Mouse (Mus musculus): ENCODE data around the gene Crocc2. TPM values are rescaled to one million over a fixed set of nuclear protein-coding genes. Genes with fewer than 3 reads are reported as not detected.

Crocc2 gene
- polyA plus RNA-seq, 1 experiment from 2014 or later, result 0.11 TPM

GRCm38 (mm10) chr1:93165447-93165846 is 3.1 kb upstream of the Crocc2 start:
- ATAC-seq (ENCODE audit: insufficient number of reproducible peaks, low FRiP score), result no peak
- H3K9me3 ChIP-seq (replicated peaks), result no peaks in the 10 kb centered on the region
- H3K9ac ChIP-seq, result no peak overlapping the region
- H3K4me2 ChIP-seq, result no peak overlapping the region
- peaks cover 23% of the 10 kb centered on the region for H3K4me1 ChIP-seq (replicated peaks)
- H3K36me3 ChIP-seq, result no peaks in the 10 kb centered on the region
- H3K27me3 ChIP-seq (replicated peaks), result peaks cover 80% of the 10 kb centered on the region
- no peak overlapping the region for H3K27ac ChIP-seq (ENCODE audit: poor library complexity, severe bottlenecking)
- no peak overlapping the region for H3K4me3 ChIP-seq
- 57% methylated on average over 9 of the region's 9 CpGs for WGBS

DNA sequence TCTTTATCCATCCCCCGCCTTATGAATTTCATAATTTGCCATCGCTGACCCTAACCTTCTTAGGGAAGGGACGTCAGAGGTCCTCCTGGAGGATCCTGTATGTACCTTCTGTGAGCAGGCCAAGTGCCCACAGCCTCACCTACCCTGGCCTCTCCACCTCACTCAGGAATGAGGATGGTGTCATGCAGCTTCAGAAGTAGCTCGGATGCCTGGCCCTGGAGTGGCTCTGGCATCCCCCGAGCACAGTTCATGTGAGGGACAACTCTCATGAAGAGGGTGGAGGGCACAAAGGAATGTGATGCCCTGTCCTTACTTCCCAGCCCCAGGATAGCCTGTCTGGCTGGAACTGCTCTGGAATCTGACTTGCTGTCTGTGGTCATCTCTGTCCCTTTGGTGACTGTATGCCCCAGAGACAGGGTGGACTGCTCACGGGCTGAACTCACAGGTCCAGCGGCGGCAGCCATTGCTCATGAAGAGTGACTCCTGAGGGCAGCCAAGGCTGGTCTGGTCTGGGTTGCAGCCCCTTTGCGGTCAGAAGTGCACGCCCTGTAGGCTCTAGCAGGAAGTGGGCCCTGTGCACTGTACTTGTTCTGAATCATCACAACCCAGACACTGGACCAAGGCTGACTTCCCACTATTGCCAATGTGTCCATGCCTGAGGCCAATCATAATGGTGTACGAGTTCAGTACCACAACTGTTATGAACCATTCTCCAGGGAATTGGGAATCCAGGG is 2.0 kb upstream of the Crocc2 start:
- 79% methylated on average over 11 of the region's 11 CpGs for WGBS
- H3K4me2 ChIP-seq, result no peak overlapping the region

DNA sequence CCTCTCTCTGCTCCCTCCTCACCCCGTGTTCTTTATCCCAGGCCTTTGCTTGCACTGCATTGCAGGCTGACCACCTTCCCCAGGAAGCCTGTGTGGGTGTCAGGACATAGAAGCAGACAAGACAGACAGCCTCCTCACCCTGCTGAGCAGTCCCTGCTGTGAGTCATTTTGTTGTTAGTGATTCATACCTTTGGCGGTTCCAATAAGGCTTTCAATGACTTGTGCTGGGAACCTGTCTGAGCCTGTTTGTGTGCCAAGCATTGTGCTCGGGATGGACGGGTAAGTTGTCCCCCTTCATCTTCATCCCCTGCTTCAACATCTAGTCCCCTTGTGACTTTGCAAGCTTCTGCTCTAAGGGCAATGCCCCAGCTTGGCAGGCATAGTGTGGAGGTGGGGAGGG is 5.1 kb downstream of the Crocc2 start:
- peaks cover 81% of the 10 kb centered on the region for H3K27me3 ChIP-seq (replicated peaks)

More for the DNA sequence above, 2.0 kb upstream of the Crocc2 start:
- no peak overlapping the region for H3K4me3 ChIP-seq
- H3K27ac ChIP-seq (ENCODE audit: poor library complexity, severe bottlenecking), result no peak overlapping the region
- no peak for ATAC-seq (ENCODE audit: insufficient number of reproducible peaks, low FRiP score)
- H3K27me3 ChIP-seq (replicated peaks), result peaks cover 80% of the 10 kb centered on the region
- H3K36me3 ChIP-seq, result no peaks in the 10 kb centered on the region
- H3K9me3 ChIP-seq (replicated peaks), result no peaks in the 10 kb centered on the region
- no peak overlapping the region for H3K9ac ChIP-seq
- peaks cover 21% of the 10 kb centered on the region for H3K4me1 ChIP-seq (replicated peaks)

DNA sequence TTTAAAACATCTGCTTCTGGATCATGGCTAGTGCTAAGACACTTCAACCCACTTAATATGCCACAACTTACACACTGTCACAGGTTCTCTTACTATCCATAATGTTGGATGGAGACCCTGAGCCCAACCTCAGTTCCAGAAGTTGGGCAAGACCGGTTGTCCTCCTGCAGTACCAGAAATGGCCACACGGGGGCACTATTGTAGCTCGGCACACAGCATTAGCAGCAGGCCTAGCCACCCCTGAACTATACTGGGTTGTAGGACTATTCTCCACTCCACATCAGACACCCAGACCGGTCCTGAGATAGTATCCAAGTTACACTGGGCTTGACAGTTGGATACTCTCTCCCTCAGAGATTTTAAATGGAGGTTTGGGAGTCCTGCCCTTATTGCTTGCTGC is 5.9 kb downstream of the Crocc2 start:
- H3K27me3 ChIP-seq (replicated peaks), result peaks cover 77% of the 10 kb centered on the region
- H3K9me3 ChIP-seq (replicated peaks), result no peaks in the 10 kb centered on the region
- H3K4me3 ChIP-seq, result no peak overlapping the region
- peaks cover 24% of the 10 kb centered on the region for H3K4me1 ChIP-seq (replicated peaks)
- no peaks in the 10 kb centered on the region for H3K36me3 ChIP-seq
- WGBS, result 2% methylated on average over 4 of the region's 4 CpGs
- no peak overlapping the region for H3K27ac ChIP-seq (ENCODE audit: poor library complexity, severe bottlenecking)
- ATAC-seq (ENCODE audit: insufficient number of reproducible peaks, low FRiP score), result peak; percentile 51; the same call in 1 of the 2 replicates
- no peak overlapping the region for H3K9ac ChIP-seq
- H3K4me2 ChIP-seq, result no peak overlapping the region

More for the DNA sequence above, 5.1 kb downstream of the Crocc2 start:
- Histone ChIP-seq H3K4me3 (no peak overlapping the region), H3K27ac (ENCODE audit: poor library complexity, severe bottlenecking) (no peak overlapping the region), H3K4me1 (replicated peaks) (peaks cover 26% of the 10 kb centered on the region), H3K36me3 (no peaks in the 10 kb centered on the region), H3K9ac (no peak overlapping the region), H3K9me3 (replicated peaks) (no peaks in the 10 kb centered on the region), H3K4me2 (no peak overlapping the region)
- ATAC-seq (ENCODE audit: insufficient number of reproducible peaks, low FRiP score), result no peak
- WGBS, result 57% methylated on average over 4 of the region's 4 CpGs

DNA sequence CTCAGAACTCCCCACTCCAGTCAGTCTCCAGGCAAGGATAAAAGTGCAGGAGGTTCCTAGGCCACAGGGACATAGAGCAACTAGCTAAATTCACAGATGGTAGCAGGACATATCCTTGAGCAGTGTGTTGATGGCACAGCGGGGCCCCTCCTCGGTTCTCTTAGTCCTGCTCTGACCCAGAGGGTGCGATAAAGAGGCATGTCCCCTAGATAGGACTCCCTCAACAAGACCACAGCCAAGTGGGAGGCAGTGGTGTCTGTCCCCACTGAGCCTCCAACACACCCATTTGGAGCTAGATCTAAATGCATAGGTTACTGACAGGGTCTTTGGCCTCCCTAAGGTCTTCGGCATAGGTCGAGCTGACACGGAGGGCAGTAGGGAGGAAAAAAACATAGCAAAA is 7.3 kb downstream of the Crocc2 start:
- H3K27me3 ChIP-seq (replicated peaks), result peaks cover 67% of the 10 kb centered on the region
- H3K4me1 ChIP-seq (replicated peaks), result peaks cover 28% of the 10 kb centered on the region
- ATAC-seq (ENCODE audit: insufficient number of reproducible peaks, low FRiP score), result no peak
- no peaks in the 10 kb centered on the region for H3K36me3 ChIP-seq
- H3K27ac ChIP-seq (ENCODE audit: poor library complexity, severe bottlenecking), result peak overlapping the region; percentile 28; the same call in 1 of the 2 replicates
- H3K4me2 ChIP-seq, result peak overlapping the region; percentile 81
- 6% methylated on average over 6 of the region's 6 CpGs for WGBS
- peak overlapping the region; percentile 48; the same call in 1 of the 2 replicates for H3K4me3 ChIP-seq
- no peaks in the 10 kb centered on the region for H3K9me3 ChIP-seq (replicated peaks)
- H3K9ac ChIP-seq, result no peak overlapping the region

- Histone ChIP-seq H3K4me3 (peak overlapping the region; percentile 48), H3K4me2 (peak overlapping the region; percentile 81), H3K4me1 (replicated peaks) (peaks cover 29% of the 10 kb centered on the region), H3K27ac (ENCODE audit: poor library complexity, severe bottlenecking) (peak overlapping the region; percentile 65), H3K9ac (peak overlapping the region; percentile 69; the same call in 1 of the 2 replicates), H3K9me3 (replicated peaks) (no peaks in the 10 kb centered on the region), H3K27me3 (replicated peaks) (peaks cover 69% of the 10 kb centered on the region), H3K36me3 (no peaks in the 10 kb centered on the region)
- ATAC-seq (ENCODE audit: insufficient number of reproducible peaks, low FRiP score), result peak; percentile 60
- WGBS, result 4% methylated on average over 43 of the region's 44 CpGs
Observed at GRCm38 (mm10) chr1:93176525-93177332, 8.2 kb downstream of the Crocc2 start.

GRCm38 (mm10) chr1:93182281-93182680 is 13.8 kb downstream of the Crocc2 start:
- 86% methylated on average over 7 of the region's 7 CpGs for WGBS
- Histone ChIP-seq H3K27ac (ENCODE audit: poor library complexity, severe bottlenecking) (no peak overlapping the region), H3K9ac (no peak overlapping the region), H3K4me2 (no peak overlapping the region), H3K4me3 (no peak overlapping the region), H3K36me3 (no peaks in the 10 kb centered on the region), H3K4me1 (replicated peaks) (peaks cover 11% of the 10 kb centered on the region; the same call in 1 of the 2 replicates), H3K27me3 (replicated peaks) (peaks cover 71% of the 10 kb centered on the region), H3K9me3 (replicated peaks) (no peaks in the 10 kb centered on the region)
- no peak for ATAC-seq (ENCODE audit: insufficient number of reproducible peaks, low FRiP score)

DNA sequence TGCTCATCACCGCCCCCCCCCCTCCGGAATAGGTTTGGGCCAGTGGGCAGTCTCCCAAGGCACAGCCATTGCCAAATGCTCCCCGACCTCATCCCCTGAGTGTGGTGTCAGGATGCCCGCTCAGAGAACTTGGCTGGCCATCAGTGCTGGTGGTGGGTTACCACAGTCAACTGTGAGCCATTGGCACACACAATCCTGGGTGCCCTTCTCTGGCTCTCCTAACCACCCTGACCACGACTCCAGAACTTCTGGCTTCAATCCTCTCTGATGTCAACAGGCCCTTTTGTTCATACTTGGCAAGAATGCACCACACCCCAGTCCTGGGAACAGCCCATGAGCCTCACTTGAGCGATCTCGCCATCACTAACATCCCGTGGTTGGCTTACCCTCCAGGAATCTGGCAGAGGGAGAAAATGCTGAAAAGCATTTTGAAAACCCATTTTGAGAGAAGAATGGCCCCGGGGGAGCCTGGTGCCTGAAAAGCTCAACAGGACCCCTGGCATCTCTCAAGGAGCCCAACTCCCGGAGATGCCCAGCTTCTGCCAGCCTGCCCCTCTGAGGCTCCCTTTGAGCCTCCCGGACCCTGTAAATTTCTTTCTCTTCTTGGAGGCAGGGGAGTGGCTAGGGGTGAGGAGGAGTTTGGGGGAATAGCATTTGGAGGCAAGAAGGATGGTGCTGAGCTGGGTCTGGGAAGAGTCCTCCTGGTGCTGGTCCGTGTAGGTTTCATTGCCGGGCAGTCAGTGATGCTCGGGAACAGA is 15.7 kb downstream of the Crocc2 start:
- Histone ChIP-seq H3K4me2 (no peak overlapping the region), H3K27ac (ENCODE audit: poor library complexity, severe bottlenecking) (no peak overlapping the region), H3K27me3 (replicated peaks) (peaks cover 76% of the 10 kb centered on the region), H3K9ac (no peak overlapping the region), H3K36me3 (no peaks in the 10 kb centered on the region), H3K9me3 (replicated peaks) (no peaks in the 10 kb centered on the region), H3K4me3 (no peak overlapping the region), H3K4me1 (replicated peaks) (peaks cover 5% of the 10 kb centered on the region; the same call in 1 of the 2 replicates)
- 72% methylated on average over 14 of the region's 14 CpGs for WGBS
- ATAC-seq (ENCODE audit: insufficient number of reproducible peaks, low FRiP score), result no peak

DNA sequence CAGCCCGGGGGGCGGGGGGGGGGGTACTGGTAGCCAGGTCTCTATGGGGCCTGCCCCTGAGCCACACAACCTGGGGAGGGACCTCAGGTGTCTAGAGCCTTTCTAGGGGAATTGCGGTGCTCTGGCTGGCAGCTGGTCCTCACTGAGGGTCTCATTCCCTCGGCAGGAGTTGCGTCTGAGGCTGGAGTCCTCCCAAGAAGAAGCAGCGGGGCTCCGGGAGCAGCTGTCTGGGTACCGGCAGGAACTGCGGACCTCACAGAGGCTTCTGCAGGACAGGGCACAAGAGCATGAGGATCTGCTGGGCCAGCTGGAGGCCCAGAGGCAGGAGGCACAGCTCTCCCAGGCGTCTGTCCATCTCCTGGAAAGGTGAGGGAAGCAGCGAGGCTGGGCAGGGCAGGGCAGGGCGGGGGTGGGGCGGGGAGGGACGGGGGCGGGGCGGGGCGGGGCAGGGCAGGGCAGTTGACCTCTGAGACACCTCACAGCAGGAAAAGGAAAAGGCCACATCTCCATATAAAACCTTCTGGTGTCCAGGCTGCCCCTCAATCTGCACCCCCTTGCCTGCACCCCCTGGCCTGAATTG is 22.3 kb downstream of the Crocc2 start:
- peaks cover 9% of the 10 kb centered on the region; the same call in 1 of the 2 replicates for H3K9me3 ChIP-seq (replicated peaks)
- H3K4me3 ChIP-seq, result no peak overlapping the region
- no peak overlapping the region for H3K9ac ChIP-seq
- no peak overlapping the region for H3K27ac ChIP-seq (ENCODE audit: poor library complexity, severe bottlenecking)
- H3K27me3 ChIP-seq (replicated peaks), result peaks cover 81% of the 10 kb centered on the region
- H3K4me2 ChIP-seq, result 0 out of 2 replicates have a peak overlapping the region, but pooled peaks have one; percentile 14
- 8% methylated on average over 14 of the region's 17 CpGs for WGBS
- no peak for ATAC-seq (ENCODE audit: insufficient number of reproducible peaks, low FRiP score)
- no peaks in the 10 kb centered on the region for H3K36me3 ChIP-seq
- H3K4me1 ChIP-seq (replicated peaks), result 0 out of 2 replicates have a peak, but pooled peaks cover 4% of the 10 kb centered on the region

- Histone ChIP-seq H3K9me3 (replicated peaks) (peaks cover 14% of the 10 kb centered on the region; the same call in 1 of the 2 replicates), H3K27ac (ENCODE audit: poor library complexity, severe bottlenecking) (no peak overlapping the region), H3K27me3 (replicated peaks) (peaks cover 41% of the 10 kb centered on the region), H3K4me2 (no peak overlapping the region), H3K36me3 (no peaks in the 10 kb centered on the region), H3K4me3 (no peak overlapping the region), H3K4me1 (replicated peaks) (0 out of 2 replicates have a peak, but pooled peaks cover 4% of the 10 kb centered on the region), H3K9ac (no peak overlapping the region)
- 75% methylated on average over 3 of the region's 3 CpGs for WGBS
- no peak for ATAC-seq (ENCODE audit: insufficient number of reproducible peaks, low FRiP score)
Observed at GRCm38 (mm10) chr1:93194961-93195360, 26.4 kb downstream of the Crocc2 start.

All from heart, embryonic 12.5 days (tissue).